Mouse (Mus musculus) G1E (cell line): ENCODE results near the gene Hoxa1.

Source experiments
- CTCF ChIP-seq: IDR thresholded peaks from 2 replicates; pipeline ENCODE4 v1.5.1; 2012; ENCODE audit warnings: low read depth, low read length, inconsistent platforms, mixed read lengths
- GATA1 ChIP-seq: IDR thresholded peaks from 2 replicates; pipeline ENCODE4 v1.6.1; 2012; ENCODE audit warnings: borderline replicate concordance, low read length, inconsistent platforms, mixed read lengths
- TAL1 ChIP-seq: conservative IDR thresholded peaks from 2 replicates; pipeline ENCODE4 v1.6.1; 2012; ENCODE audit warnings: low read depth, low read length, inconsistent platforms, mixed read lengths

DNA sequence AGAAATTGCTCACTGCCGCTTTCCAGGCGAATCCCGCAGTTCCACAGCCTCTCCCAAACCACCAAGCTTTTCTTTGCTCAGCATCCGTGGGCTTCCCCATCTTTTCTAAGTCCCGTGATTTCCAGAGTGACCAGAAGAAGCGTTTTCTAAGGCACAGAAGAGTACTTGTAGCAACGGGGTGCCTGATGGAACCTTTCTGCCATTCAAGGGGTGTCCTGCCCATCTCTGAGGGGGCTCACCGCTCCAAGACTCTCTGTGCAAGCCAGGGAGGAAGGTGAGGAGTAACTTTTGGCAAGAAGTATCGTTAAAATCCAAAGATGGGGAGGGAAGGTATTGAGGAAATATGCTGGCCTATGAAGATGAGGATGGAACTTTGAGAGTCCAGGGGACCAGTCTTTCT lies 19.7 kb upstream of the Hoxa1 start:
- TF ChIP-seq CTCF (no peak), TAL1 (no peak), GATA1 (no peak)
